Mouse (Mus musculus): ENCODE measurements around the gene Gm17364. TPM values are rescaled to one million over a fixed set of nuclear protein-coding genes. Genes with fewer than 3 reads are reported as not detected.

The Gm17364 gene
- polyA plus RNA-seq (2014; fragmentation: Illumina TruSeq; extraction: RNeasy Lipid Tissue Mini Kit (QIAGEN cat#74804); ENCODE audit: low read depth, low replicate concordance): not detected

DNA sequence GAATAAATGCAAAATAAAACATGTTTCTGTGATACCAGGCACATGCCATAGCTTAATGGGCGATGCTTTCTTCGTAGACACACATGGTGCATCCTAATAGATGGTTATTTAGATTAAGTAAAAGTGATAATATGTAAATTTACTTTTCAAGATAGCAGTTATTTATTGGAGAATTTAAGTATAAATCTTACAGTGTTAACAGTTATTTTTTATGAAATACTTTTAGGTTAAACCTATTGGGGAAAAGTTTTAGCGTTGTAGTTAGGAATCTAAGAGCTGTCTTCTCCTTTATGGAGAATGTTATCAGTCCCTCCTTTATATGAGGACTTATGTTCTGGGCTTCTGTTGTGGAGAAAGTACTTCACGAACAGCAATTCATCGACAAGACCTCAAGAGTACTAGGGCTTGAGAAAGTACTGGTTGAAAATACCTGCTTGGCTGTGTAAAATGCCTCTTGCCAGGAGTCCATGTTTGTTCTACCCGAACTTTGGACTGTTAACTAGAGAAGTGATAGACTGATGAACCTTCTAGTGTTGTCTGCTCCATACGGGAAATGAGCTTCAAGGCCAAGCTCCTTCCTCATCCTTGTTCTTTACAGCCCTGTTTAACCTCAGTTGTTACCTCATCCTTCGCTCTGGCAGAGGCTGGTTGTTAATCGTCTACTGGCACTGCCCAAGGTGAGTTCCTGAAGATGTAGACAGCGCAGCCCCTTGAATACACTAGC is at the start of gene Gm17364:
Gene Gm17364, minus strand, starts transcription at position 51 of the 724 bp plus-strand sequence.

DNA sequence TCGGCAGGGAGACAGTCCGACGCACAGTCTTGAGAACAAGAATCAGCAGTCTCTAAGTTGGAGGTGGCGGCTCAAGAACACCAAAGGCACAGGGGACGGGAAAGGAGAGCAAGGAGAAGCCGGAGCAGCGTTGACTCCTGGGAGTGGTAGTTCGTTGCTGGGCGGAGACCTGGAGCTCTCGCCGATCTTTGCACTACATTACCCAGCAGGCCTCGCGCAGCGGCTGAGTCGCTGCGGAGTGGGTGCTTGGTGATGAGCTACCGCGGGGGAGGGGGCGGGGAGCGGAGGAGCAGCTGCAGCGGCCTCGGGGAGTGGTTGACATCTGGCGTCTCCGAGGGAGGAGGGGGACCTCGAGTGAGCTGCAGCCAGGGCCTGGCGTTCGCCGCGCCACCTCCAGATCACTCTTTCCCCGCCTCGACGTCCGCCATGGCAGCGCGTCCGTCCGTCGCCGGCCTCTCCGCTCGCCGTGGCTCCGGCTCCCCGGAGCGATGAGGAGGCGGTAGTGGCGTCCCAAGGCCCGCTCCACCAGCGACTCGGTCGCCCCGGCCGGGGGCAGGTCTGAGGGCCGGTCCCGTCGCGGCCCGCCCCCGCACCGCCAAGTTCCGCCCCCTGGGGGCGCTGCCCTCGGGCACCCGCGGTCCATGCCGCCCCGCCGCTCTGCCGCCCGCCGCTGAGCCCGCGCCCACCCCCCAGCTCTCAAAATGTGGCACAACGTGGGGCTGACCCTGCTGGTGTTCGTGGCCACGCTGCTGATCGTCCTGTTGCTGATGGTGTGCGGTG is 24.0 kb downstream of the Gm17364 start, which contains the start of gene Smim13:
Gene Smim13, plus strand, starts transcription at position 307 of the 780 bp plus-strand sequence.

Other genes starting within 250 kb of the Gm17364 start
- gene Mak, start 194.3 kb downstream of the Gm17364 start, polyA plus RNA-seq (2014; fragmentation: Illumina TruSeq; extraction: RNeasy Lipid Tissue Mini Kit (QIAGEN cat#74804); ENCODE audit: low read depth, low replicate concordance): not detected
- gene Gcm2, start 162.9 kb downstream of the Gm17364 start, polyA plus RNA-seq (2014; fragmentation: Illumina TruSeq; extraction: RNeasy Lipid Tissue Mini Kit (QIAGEN cat#74804); ENCODE audit: low read depth, low replicate concordance): not detected
- gene Sycp2l, start 159.7 kb downstream of the Gm17364 start, polyA plus RNA-seq (2014; fragmentation: Illumina TruSeq; extraction: RNeasy Lipid Tissue Mini Kit (QIAGEN cat#74804); ENCODE audit: low read depth, low replicate concordance): not detected
- gene Elovl2, start 53.6 kb downstream of the Gm17364 start, polyA plus RNA-seq (2014; fragmentation: Illumina TruSeq; extraction: RNeasy Lipid Tissue Mini Kit (QIAGEN cat#74804); ENCODE audit: low read depth, low replicate concordance): 0.25 TPM
- 33.6 TPM for gene Smim13, start 24.1 kb downstream of the Gm17364 start, polyA plus RNA-seq (2014; fragmentation: Illumina TruSeq; extraction: RNeasy Lipid Tissue Mini Kit (QIAGEN cat#74804); ENCODE audit: low read depth, low replicate concordance)
- 109 TPM for gene Nedd9, start 213.4 kb upstream of the Gm17364 start, polyA plus RNA-seq (2014; fragmentation: Illumina TruSeq; extraction: RNeasy Lipid Tissue Mini Kit (QIAGEN cat#74804); ENCODE audit: low read depth, low replicate concordance)

All from sigmoid colon, adult 10 weeks (tissue).